Mouse (Mus musculus): Measurements from ENCODE around the gene Slc36a2.

- TF ChIP-seq CTCF (IDR thresholded peaks at IDR 0.05; ENCODE audit: low read depth) (peak; percentile 99), EP300 (optimal IDR thresholded peaks at IDR 0.05) (no peak)
Measured at GRCm38 (mm10) chr11:55204159-55204596, 19.3 kb upstream of the Slc36a2 start, which contains the start of gene Slc36a1.

Data from stomach, postnatal 0 days (tissue).